Mouse (Mus musculus): Measurements from ENCODE around the gene Fam207a. TPM values are rescaled to one million over a fixed set of nuclear protein-coding genes. Genes with fewer than 3 reads are reported as not detected.
A peak's percentile ranks its signal among the peaks of the same experiment; 100 is the strongest.

Fam207a gene
- total and polyA plus RNA-seq, 3 experiments: 70.6 to 74.0 TPM; not detected in 1

DNA sequence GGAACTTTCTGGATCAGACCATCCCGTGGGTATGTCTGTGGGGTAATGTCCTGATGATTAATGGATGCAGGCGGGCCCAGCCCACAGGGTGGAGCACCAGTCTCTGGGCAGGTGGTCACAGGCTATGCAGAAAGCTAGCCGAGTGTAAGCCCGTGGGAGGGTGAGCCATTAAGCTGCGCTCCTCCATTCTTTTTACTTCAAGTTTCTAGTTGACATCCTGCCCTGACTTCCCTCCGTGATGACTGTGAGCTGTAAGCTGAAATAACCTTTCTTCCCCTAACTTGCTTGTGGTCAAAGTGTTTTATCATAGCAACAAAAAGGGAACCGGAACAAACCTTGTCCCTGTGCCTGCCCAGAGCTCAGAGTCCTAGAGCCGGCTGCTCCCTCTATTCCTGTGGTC lies 21.1 kb upstream of the Fam207a start:
- TF ChIP-seq CHD2 (IDR thresholded peaks at IDR 0.05; ENCODE audit: low read length) (no peak), UBTF (IDR thresholded peaks at IDR 0.05; ENCODE audit: borderline replicate concordance, insufficient read depth, low read depth, low read length) (no peak), TAL1 (IDR thresholded peaks at IDR 0.05; ENCODE audit: low read length) (no peak), ZKSCAN1 (IDR thresholded peaks at IDR 0.05; ENCODE audit: low read depth, low read length) (no peak), USF2 (IDR thresholded peaks at IDR 0.05; ENCODE audit: borderline replicate concordance in 1 of 2, insufficient read depth in 1 of 2, low read depth in 1 of 2, low read length in 2 of 2) (no peak), MAX (IDR thresholded peaks at IDR 0.05; ENCODE audit: low read length) (no peak), TCF12 (IDR thresholded peaks at IDR 0.05; ENCODE audit: low read depth, low read length) (no peak), MYB (IDR thresholded peaks at IDR 0.05; ENCODE audit: low read depth, low read length) (no peak), CTCF (IDR thresholded peaks at IDR 0.05 in 2 of 3, conservative IDR thresholded peaks at IDR 0.05 in 1 of 3; ENCODE audit: control insufficient read depth in 1 of 3, insufficient read depth in 1 of 3, low read depth in 2 of 3, low read length in 3 of 3, poor library complexity in 1 of 3, severe bottlenecking in 1 of 3) (no peak), GABPA (IDR thresholded peaks at IDR 0.05; ENCODE audit: low read depth, low read length) (no peak), SIN3A (IDR thresholded peaks at IDR 0.05; ENCODE audit: low read length) (no peak)
- H3K36me3 ChIP-seq (ENCODE audit: control insufficient read depth in 1 of 2, insufficient read depth in 2 of 2, low read length in 2 of 2): peaks cover 0 to 10% of the 10 kb centered on the region in 2 experiments; a peak in 2 of 4 replicates
- no peaks in the 10 kb centered on the region for H3K9me3 ChIP-seq (replicated peaks; ENCODE audit: insufficient read depth, low read length)
- peaks cover 0 to 14% of the 10 kb centered on the region in 2 experiments; a peak in 3 of 4 replicates for H3K4me1 ChIP-seq (ENCODE audit: control insufficient read depth in 1 of 2, insufficient read depth in 2 of 2, low read length in 2 of 2)
- no peak overlapping the region for H3K9ac ChIP-seq (ENCODE audit: control insufficient read depth, low read depth, low read length, poor library complexity, severe bottlenecking)
- no peak overlapping the region for H3K4me3 ChIP-seq (ENCODE audit: control insufficient read depth in 1 of 2, insufficient read depth in 1 of 2, low read depth in 2 of 2, low read length in 2 of 2)
- H3K79me2 ChIP-seq (ENCODE audit: control insufficient read depth, insufficient read depth, low read length, poor library complexity): peaks cover 7% of the 10 kb centered on the region
- no peak overlapping the region for H3K27ac ChIP-seq (ENCODE audit: control insufficient read depth, low read depth, low read length)
- DNase-seq (ENCODE audit: low read depth, low spot score): peak; percentile 54
- H3K27me3 ChIP-seq (ENCODE audit: control insufficient read depth in 1 of 2, insufficient read depth in 2 of 2, low read length in 2 of 2): no peaks in the 10 kb centered on the region

DNA sequence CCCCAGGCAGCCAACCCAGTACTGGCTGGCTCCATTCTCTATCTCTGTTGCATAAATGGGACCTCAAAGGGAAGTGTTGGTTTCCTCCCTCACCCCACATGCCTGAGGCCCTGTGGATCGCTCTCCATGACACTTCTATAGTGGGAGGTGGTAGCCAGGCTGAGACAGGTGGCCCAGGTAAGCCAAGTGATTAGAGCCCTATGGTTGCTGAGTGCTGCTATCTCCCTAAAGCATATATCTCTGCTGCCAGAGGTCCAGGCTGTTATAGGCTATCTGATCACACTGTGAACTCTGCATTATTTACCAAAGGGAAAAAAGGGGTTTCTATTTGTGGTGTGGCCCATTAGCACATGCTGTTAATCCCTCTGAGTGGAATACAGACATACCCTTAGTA lies 16.4 kb upstream of the Fam207a start:
- Histone ChIP-seq H3K9ac (ENCODE audit: control insufficient read depth, low read depth, low read length, poor library complexity, severe bottlenecking) (no peak overlapping the region), H3K79me2 (ENCODE audit: control insufficient read depth, insufficient read depth, low read length, poor library complexity) (peaks cover 9% of the 10 kb centered on the region), H3K4me3 (ENCODE audit: control insufficient read depth in 1 of 2, insufficient read depth in 1 of 2, low read depth in 2 of 2, low read length in 2 of 2) (no peak overlapping the region)

More for the DNA sequence above, 16.4 kb upstream of the Fam207a start:
- H3K27me3 ChIP-seq (ENCODE audit: control insufficient read depth in 1 of 2, insufficient read depth in 2 of 2, low read length in 2 of 2): no peaks in the 10 kb centered on the region
- H3K27ac ChIP-seq (ENCODE audit: control insufficient read depth, low read depth, low read length): peak overlapping the region; percentile 84
- peaks cover 0 to 31% of the 10 kb centered on the region in 2 experiments; a peak in 3 of 4 replicates for H3K4me1 ChIP-seq (ENCODE audit: control insufficient read depth in 1 of 2, insufficient read depth in 2 of 2, low read length in 2 of 2)
- DNase-seq (ENCODE audit: low read depth, low spot score): no peak
- TF ChIP-seq SIN3A (IDR thresholded peaks at IDR 0.05; ENCODE audit: low read length) (no peak), NELFE (IDR thresholded peaks at IDR 0.05; ENCODE audit: low read depth, low read length) (no peak), EP300 (IDR thresholded peaks at IDR 0.05; ENCODE audit: low read depth in 1 of 2, low read length in 2 of 2) (peak; percentile 33 to 35; a peak in 3 of 4 replicates), MEF2A (IDR thresholded peaks at IDR 0.05; ENCODE audit: extremely low read depth, insufficient replicate concordance, low read depth, low read length, poor library complexity, severe bottlenecking) (no peak), USF2 (IDR thresholded peaks at IDR 0.05; ENCODE audit: borderline replicate concordance in 1 of 2, insufficient read depth in 1 of 2, low read depth in 1 of 2, low read length in 2 of 2) (no peak), MXI1 (IDR thresholded peaks at IDR 0.05; ENCODE audit: low read depth, low read length) (no peak), GATA1 (IDR thresholded peaks at IDR 0.05; ENCODE audit: low read depth, low read length) (0 out of 2 replicates have a peak, but pooled peaks have one; percentile 8), JUND (IDR thresholded peaks at IDR 0.05; ENCODE audit: low read depth, low read length) (no peak), CHD1 (IDR thresholded peaks at IDR 0.05; ENCODE audit: low read depth, low read length) (no peak), TAL1 (IDR thresholded peaks at IDR 0.05; ENCODE audit: low read length) (peak; percentile 26; the same call in 1 of the 2 replicates), NRF1 (IDR thresholded peaks at IDR 0.05; ENCODE audit: insufficient read depth, low read depth, low read length, poor library complexity, severe bottlenecking) (no peak), USF1 (IDR thresholded peaks at IDR 0.05; ENCODE audit: low read depth, low read length) (no peak), HCFC1 (IDR thresholded peaks at IDR 0.05; ENCODE audit: low read depth, low read length) (no peak), POLR2A (IDR thresholded peaks at IDR 0.05; ENCODE audit: control insufficient read depth in 1 of 2, insufficient read depth in 1 of 2, low read depth in 1 of 2, low read length in 2 of 2, poor library complexity in 1 of 2) (no peak), RAD21 (IDR thresholded peaks at IDR 0.05; ENCODE audit: low read depth, low read length) (no peak), BHLHE40 (IDR thresholded peaks at IDR 0.05; ENCODE audit: borderline replicate concordance, low read depth, low read length) (no peak), KAT2A (conservative IDR thresholded peaks at IDR 0.05; ENCODE audit: low read depth, low read length) (no peak)
- H3K9me3 ChIP-seq (replicated peaks; ENCODE audit: insufficient read depth, low read length): no peaks in the 10 kb centered on the region
- H3K36me3 ChIP-seq (ENCODE audit: control insufficient read depth in 1 of 2, insufficient read depth in 2 of 2, low read length in 2 of 2): peaks cover 0 to 22% of the 10 kb centered on the region in 2 experiments; a peak in 2 of 4 replicates

Data from MEL (cell line).